Mouse (Mus musculus): ENCODE results near the gene Selenok.

Selenok gene

DNA sequence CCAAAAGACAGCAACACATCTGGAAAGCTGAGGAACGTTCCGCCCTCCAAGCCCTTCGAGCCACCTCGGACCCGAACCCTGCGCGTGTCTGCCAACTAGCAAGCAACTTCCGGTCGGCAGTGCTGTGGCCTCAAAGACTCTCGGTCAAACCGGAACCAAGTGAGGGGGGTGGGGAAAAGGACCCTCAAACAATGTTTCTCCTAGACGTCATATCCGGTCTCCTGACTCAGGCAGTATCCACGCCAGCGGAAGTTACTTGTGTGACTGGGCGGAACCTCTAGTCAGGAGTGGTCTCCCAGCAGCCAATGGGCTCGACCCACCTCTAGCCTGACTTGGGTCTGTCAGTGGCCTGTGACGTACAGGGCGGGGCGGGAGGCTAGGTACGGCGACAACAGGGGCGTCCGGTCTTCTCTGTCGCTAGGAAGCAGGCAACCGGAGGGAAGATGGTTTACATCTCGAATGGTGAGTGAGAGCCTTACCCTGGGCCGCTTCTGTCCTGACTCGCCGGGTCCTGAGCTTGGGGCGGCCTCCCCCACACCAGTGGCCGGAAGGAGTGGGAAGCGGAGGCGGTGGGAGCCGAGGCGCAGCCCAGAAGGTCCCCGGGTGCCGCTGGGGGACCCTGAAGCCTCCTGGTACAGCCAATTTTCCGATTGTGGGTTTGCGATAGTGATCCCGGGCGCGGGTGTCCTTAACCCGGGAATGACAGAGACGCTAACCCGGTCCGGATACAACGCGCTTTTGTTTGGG, at the start of gene Selenok:
Gene Selenok, plus strand, starts transcription at position 234 of the 747 bp plus-strand sequence.
- DNase-seq (ENCODE audit: low read depth in 1 of 2, low spot score in 2 of 2), result peak; percentile 86 to 89

GRCm38 (mm10) chr14:29928966-29929365, 39.1 kb upstream of the Selenok start:
- no peak for DNase-seq (ENCODE audit: low read depth in 1 of 2, low spot score in 2 of 2)

GRCm38 (mm10) chr14:29935516-29935915, 32.6 kb upstream of the Selenok start:
- no peak for DNase-seq (ENCODE audit: low read depth in 1 of 2, low spot score in 2 of 2)

GRCm38 (mm10) chr14:29937466-29937865, 30.6 kb upstream of the Selenok start:
- no peak for DNase-seq (ENCODE audit: low read depth in 1 of 2, low spot score in 2 of 2)

- DNase-seq (ENCODE audit: low read depth in 1 of 2, low spot score in 2 of 2), result no peak
Measured at GRCm38 (mm10) chr14:29939600-29940312, 28.4 kb upstream of the Selenok start.

DNA sequence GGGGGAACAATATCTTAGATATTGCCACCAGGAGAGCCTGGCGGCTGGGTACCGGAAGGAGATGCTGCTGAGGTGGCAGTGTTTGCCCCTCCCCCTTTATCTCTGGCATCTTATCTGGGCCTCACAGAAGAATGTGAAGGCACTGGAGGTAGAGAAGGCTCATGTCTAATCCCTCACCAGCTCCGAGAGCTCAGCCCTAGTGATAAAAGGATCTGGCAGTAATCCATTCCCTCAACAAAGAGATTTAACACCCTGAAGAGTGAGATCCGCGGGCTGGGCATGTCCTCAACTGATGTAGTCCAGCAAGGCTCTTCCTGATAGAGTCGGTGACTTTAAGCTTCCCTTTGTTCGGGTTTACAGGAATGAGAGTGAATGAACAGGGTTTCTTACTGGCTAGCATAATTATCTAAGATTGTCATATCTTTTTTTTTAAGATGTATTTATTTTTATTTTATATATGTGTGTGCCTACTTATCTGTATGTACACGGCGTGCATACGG, 27.7 kb upstream of the Selenok start:
- no peak for DNase-seq (ENCODE audit: low read depth in 1 of 2, low spot score in 2 of 2)

DNA sequence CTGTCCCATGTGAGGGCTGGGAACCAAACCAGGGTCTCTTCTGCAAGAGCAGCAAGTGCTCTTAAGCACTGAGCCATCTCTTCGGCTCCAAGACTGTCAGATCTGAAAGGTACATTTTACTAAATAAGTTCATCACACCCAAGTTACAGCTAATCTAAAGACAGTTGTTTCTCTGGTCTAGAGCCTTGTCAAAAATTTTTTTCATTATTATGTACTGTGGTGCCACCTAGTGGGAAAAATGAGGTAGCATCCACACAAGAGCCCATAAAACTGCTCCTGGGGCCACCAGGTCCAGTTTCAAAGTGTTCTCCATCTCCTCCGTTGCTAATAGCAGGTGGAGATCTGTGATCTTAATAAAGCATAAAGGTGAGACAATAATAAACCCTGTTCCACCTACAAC, 27.2 kb upstream of the Selenok start:
- peak; percentile 10 to 14 for DNase-seq (ENCODE audit: low read depth in 1 of 2, low spot score in 2 of 2)

GRCm38 (mm10) chr14:29946761-29947309, 21.3 kb upstream of the Selenok start:
- no peak for DNase-seq (ENCODE audit: low read depth in 1 of 2, low spot score in 2 of 2)

- DNase-seq (ENCODE audit: low read depth in 1 of 2, low spot score in 2 of 2), result peak; percentile 23 to 50
Measured at GRCm38 (mm10) chr14:29950805-29951204, 17.3 kb upstream of the Selenok start.

- DNase-seq (ENCODE audit: low read depth in 1 of 2, low spot score in 2 of 2), result no peak
Measured at GRCm38 (mm10) chr14:29957393-29957792, 10.7 kb upstream of the Selenok start.

- no peak for DNase-seq (ENCODE audit: low read depth in 1 of 2, low spot score in 2 of 2)
Measured at GRCm38 (mm10) chr14:29967611-29968010, 497 bp upstream of the Selenok start.

GRCm38 (mm10) chr14:29971446-29971845, 3.3 kb downstream of the Selenok start:
- DNase-seq (ENCODE audit: low read depth in 1 of 2, low spot score in 2 of 2), result no peak

DNA sequence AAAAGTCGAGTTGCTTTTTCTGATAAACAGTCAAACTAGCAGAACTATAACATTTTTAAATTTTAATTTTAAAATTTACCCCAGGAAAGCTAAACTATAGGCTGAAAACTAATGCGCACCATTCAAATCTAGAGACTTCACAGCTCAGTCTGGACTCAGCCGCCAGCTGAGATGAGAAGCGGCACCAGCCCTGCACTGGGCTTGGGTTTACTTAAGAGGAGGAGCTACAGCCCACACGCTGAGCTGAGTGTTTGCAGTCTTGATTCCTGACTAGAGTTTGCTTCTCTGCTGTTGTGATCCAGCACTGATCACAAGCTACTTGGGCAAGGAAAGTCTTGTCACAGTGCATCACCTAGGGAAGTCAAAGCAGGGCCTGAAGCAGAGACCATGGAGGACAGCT, 3.9 kb downstream of the Selenok start:
- no peak for DNase-seq (ENCODE audit: low read depth in 1 of 2, low spot score in 2 of 2)

GRCm38 (mm10) chr14:29976927-29977326, 8.8 kb downstream of the Selenok start:
- no peak for DNase-seq (ENCODE audit: low read depth in 1 of 2, low spot score in 2 of 2)

DNA sequence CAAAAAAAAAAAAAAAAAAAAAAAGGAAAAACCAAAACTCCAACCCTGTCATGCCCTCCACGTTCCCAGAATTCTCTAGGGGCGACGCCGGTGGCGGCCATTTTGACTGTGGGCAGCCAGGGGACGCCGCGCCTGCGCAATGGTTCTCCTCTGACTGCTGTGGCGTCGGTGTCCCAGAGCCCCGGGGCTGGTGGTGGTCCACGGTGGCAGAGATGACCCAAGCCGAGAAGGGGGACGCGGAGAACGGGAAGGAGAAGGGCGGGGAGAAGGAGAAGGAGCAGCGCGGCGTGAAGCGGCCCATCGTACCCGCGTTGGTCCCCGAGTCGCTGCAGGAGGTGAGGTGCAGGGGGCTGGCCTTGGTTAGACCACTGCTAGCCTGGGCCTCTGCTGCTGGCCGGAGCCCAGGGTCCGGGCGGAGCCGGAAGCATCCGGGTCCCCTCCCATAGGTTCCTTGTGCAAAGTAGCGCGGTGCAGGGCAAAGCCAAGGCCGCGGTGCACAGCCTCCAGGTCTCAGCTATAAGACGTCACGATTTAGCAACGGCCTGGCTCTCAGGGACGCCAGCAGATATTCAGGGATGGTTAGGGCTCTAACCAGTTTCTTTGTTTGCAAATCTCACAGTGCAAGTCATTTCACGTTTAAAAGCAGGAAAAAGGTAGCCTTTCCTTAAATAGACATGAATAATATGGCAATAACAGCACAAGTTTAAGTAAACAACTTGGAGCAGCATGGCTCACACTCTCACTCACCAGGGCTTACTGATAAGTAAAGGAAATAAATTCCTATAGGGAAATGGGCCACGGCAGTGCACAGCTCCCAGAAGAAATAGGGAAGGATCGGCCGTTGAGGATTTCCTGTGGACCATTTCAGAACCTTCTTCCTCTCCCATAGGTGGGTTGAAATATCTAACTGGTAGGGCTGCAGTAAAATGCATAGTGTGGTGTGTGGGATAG, 10.4 kb downstream of the Selenok start, which contains the start of gene Actr8:
Gene Actr8, plus strand, starts transcription at position 84 of the 951 bp plus-strand sequence.
- peak; percentile 35 to 69 for DNase-seq (ENCODE audit: low read depth in 1 of 2, low spot score in 2 of 2)

GRCm38 (mm10) chr14:29980447-29981205, 12.5 kb downstream of the Selenok start:
- DNase-seq (ENCODE audit: low read depth in 1 of 2, low spot score in 2 of 2), result peak in 1 of 2 experiments; percentile 26

- DNase-seq (ENCODE audit: low read depth in 1 of 2, low spot score in 2 of 2), result no peak
Measured at GRCm38 (mm10) chr14:29986096-29986495, 18.0 kb downstream of the Selenok start.

- DNase-seq (ENCODE audit: low read depth in 1 of 2, low spot score in 2 of 2), result no peak
Measured at GRCm38 (mm10) chr14:29987276-29987675, 19.2 kb downstream of the Selenok start.

DNA sequence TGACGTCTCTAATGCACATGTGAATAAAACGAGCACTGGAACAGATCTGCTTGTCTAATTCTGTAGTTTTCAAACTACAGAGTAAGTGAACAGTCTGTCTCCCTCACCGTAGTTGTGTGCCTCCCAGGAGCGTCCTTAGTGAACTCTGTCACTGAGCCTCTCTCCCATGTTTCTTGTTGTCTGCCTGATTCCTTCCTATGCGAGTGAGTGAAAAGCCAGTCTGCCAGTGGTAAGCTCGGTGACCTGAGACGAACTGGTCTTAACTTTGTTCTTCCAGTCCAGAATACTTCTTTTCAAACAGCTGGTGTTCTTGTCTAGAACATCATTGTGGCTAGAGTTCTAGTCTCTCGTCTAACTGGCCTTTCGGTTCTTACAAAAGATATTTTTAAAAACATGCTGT, 19.6 kb downstream of the Selenok start:
- no peak for DNase-seq (ENCODE audit: low read depth in 1 of 2, low spot score in 2 of 2)

GRCm38 (mm10) chr14:29988337-29988736, 20.2 kb downstream of the Selenok start:
- DNase-seq (ENCODE audit: low read depth in 1 of 2, low spot score in 2 of 2), result no peak
